Mouse (Mus musculus) gastrocnemius, adult 2 months (tissue): ENCODE measurements around the gene Nkd2. TPM values are rescaled to one million over a fixed set of nuclear protein-coding genes. Genes with fewer than 3 reads are reported as not detected.

Experiments
- DNase-seq: peaks from one replicate; pipeline ENCODE4 v3.0.0; 2022
- H3K27ac ChIP-seq: fragments of 200-600 bp; 2 replicates; pipeline ENCODE4 v1.8.1; 2022; ENCODE audit warnings: mild to moderate bottlenecking
- H3K4me3 ChIP-seq: fragments of 200-600 bp; 2 replicates; pipeline ENCODE4 v1.8.1; 2022; ENCODE audit warnings: mild to moderate bottlenecking, moderate library complexity
- CTCF ChIP-seq: fragments of 200-600 bp; IDR thresholded peaks from 2 replicates; pipeline ENCODE4 v1.8.1; 2022; ENCODE audit warnings: antibody characterized with exemption, mild to moderate bottlenecking, moderate library complexity
- intact Hi-C: fragments of 180-260 bp; cut with DNase I; formaldehyde crosslinking; loops from one replicate; pipeline ENCODE4 v1.15.1; 2025
- total RNA-seq, 2 experiments: library from RNA; stranded (reverse); gene quantifications; 2 replicates each; pipeline ENCODE4 v1.2.3; 2021

Gene Nkd2
- total RNA-seq, 2 experiments from 2014 or later: 1.0 to 1.1 TPM

GRCm38 (mm10) chr13:73839137-73839548 lies 8.3 kb downstream of the Nkd2 start:
- Histone ChIP-seq H3K27ac (no peak overlapping the region), H3K4me3 (no peak overlapping the region)
- DNase-seq: no peak
- intact Hi-C loops: no loop called here
- TF ChIP-seq CTCF: no peak

GRCm38 (mm10) chr13:73837708-73838107 lies 9.7 kb downstream of the Nkd2 start:
- no peak for DNase-seq
- intact Hi-C loops: no loop called here
- Histone ChIP-seq H3K27ac (no peak overlapping the region), H3K4me3 (no peak overlapping the region)
- no peak for TF ChIP-seq CTCF

GRCm38 (mm10) chr13:73836491-73836890 lies 10.9 kb downstream of the Nkd2 start:
- intact Hi-C loops: no loop called here

GRCm38 (mm10) chr13:73835791-73836190 lies 11.6 kb downstream of the Nkd2 start:
- no peak for DNase-seq
- Histone ChIP-seq H3K4me3 (no peak overlapping the region), H3K27ac (no peak overlapping the region)
- intact Hi-C loops: no loop called here
- no peak for TF ChIP-seq CTCF

More at GRCm38 (mm10) chr13:73836491-73836890, 10.9 kb downstream of the Nkd2 start:
- Histone ChIP-seq H3K4me3 (no peak overlapping the region), H3K27ac (no peak overlapping the region)
- TF ChIP-seq CTCF: no peak
- no peak for DNase-seq

GRCm38 (mm10) chr13:73833809-73834208 lies 13.6 kb downstream of the Nkd2 start:
- DNase-seq: peak; percentile 36
- intact Hi-C loops: loop anchor here (2.0 to 5.0 kb wide), 2 partner anchors 71 to 468 kb away; no protein-coding TSS in a partner anchor
- no peak for TF ChIP-seq CTCF
- peak overlapping the region; percentile 16; the same call in 1 of the 2 replicates for H3K27ac ChIP-seq
- no peak overlapping the region for H3K4me3 ChIP-seq

GRCm38 (mm10) chr13:73831486-73831885 lies 15.9 kb downstream of the Nkd2 start:
- H3K4me3 ChIP-seq: no peak overlapping the region
- intact Hi-C loops: loop anchor here (5.0 kb wide), 1 partner anchor 471 kb away; no protein-coding TSS in a partner anchor
- peak; percentile 62 for DNase-seq
- H3K27ac ChIP-seq: no peak overlapping the region
- TF ChIP-seq CTCF: peak; percentile 87

- intact Hi-C loops: no loop called here
- Histone ChIP-seq H3K27ac (no peak overlapping the region), H3K4me3 (no peak overlapping the region)
- DNase-seq: no peak
- TF ChIP-seq CTCF: no peak
These were observed 20.2 kb downstream of the Nkd2 start for GRCm38 (mm10) chr13:73827243-73827642.

- no peak for DNase-seq
- no peak for TF ChIP-seq CTCF
- intact Hi-C loops: no loop called here
- Histone ChIP-seq H3K4me3 (no peak overlapping the region), H3K27ac (no peak overlapping the region)
These were observed 23.7 kb downstream of the Nkd2 start for GRCm38 (mm10) chr13:73823711-73824110.

GRCm38 (mm10) chr13:73822187-73822800 lies 25.1 kb downstream of the Nkd2 start:
- no peak overlapping the region for H3K4me3 ChIP-seq
- DNase-seq: peak; percentile 73
- TF ChIP-seq CTCF: peak; percentile 90
- H3K27ac ChIP-seq: no peak overlapping the region
- intact Hi-C loops: loop anchor here (1.0 kb wide), 1 partner anchor 104 kb away; no protein-coding TSS in a partner anchor

GRCm38 (mm10) chr13:73821251-73821650 lies 26.2 kb downstream of the Nkd2 start:
- intact Hi-C loops: no loop called here

GRCm38 (mm10) chr13:73818921-73819320 lies 28.5 kb downstream of the Nkd2 start:
- intact Hi-C loops: no loop called here
- no peak for TF ChIP-seq CTCF
- Histone ChIP-seq H3K27ac (no peak overlapping the region), H3K4me3 (no peak overlapping the region)
- DNase-seq: no peak

More at GRCm38 (mm10) chr13:73821251-73821650, 26.2 kb downstream of the Nkd2 start:
- no peak for DNase-seq
- Histone ChIP-seq H3K27ac (no peak overlapping the region), H3K4me3 (no peak overlapping the region)
- no peak for TF ChIP-seq CTCF

- DNase-seq: no peak
- Histone ChIP-seq H3K27ac (no peak overlapping the region), H3K4me3 (no peak overlapping the region)
- intact Hi-C loops: no loop called here
- TF ChIP-seq CTCF: no peak
These were observed 31.1 kb downstream of the Nkd2 start for GRCm38 (mm10) chr13:73816338-73816737.

GRCm38 (mm10) chr13:73814181-73814580 lies 33.2 kb downstream of the Nkd2 start:
- Histone ChIP-seq H3K27ac (no peak overlapping the region), H3K4me3 (no peak overlapping the region)
- intact Hi-C loops: no loop called here
- DNase-seq: no peak
- TF ChIP-seq CTCF: no peak

- Histone ChIP-seq H3K4me3 (no peak overlapping the region), H3K27ac (no peak overlapping the region)
- intact Hi-C loops: no loop called here
- DNase-seq: no peak
- TF ChIP-seq CTCF: no peak
These were observed 34.5 kb downstream of the Nkd2 start for GRCm38 (mm10) chr13:73812936-73813335.
